Mouse (Mus musculus) ES-E14 (cell line): ENCODE data around the gene Adgrf5.

Experiments
- CHD2 ChIP-seq: IDR thresholded peaks from 2 replicates; pipeline ENCODE4 v1.6.1; 2014; ENCODE audit warnings: mild to moderate bottlenecking, low read depth, low read length, inconsistent platforms
- HCFC1 ChIP-seq: IDR thresholded peaks from 2 replicates; pipeline ENCODE4 v1.6.1; 2012; ENCODE audit warnings: low read length, inconsistent platforms, borderline replicate concordance; ENCODE audit not compliant: insufficient read depth
- MAFK ChIP-seq: IDR thresholded peaks from 2 replicates; pipeline ENCODE4 v1.6.1; 2014; ENCODE audit warnings: mild to moderate bottlenecking, low read depth, low read length, inconsistent platforms; ENCODE audit not compliant: insufficient read depth
- ZNF384 ChIP-seq: IDR thresholded peaks from 2 replicates; pipeline ENCODE4 v1.6.1; 2012; ENCODE audit warnings: low read depth, low read length, inconsistent platforms

GRCm38 (mm10) chr17:43497521-43497920, 137.3 kb downstream of the Adgrf5 start:
- TF ChIP-seq ZNF384 (no peak), HCFC1 (no peak), MAFK (no peak), CHD2 (no peak)
